Mouse (Mus musculus): ENCODE data around the gene Hectd3. TPM values are rescaled to one million over a fixed set of nuclear protein-coding genes. Genes with fewer than 3 reads are reported as not detected.

The Hectd3 gene
- 23.8 and 24.0 TPM in 2 replicates for polyA plus RNA-seq (2016; fragmentation: Nextera tagmentation; extraction: Ambion mirVana)

DNA sequence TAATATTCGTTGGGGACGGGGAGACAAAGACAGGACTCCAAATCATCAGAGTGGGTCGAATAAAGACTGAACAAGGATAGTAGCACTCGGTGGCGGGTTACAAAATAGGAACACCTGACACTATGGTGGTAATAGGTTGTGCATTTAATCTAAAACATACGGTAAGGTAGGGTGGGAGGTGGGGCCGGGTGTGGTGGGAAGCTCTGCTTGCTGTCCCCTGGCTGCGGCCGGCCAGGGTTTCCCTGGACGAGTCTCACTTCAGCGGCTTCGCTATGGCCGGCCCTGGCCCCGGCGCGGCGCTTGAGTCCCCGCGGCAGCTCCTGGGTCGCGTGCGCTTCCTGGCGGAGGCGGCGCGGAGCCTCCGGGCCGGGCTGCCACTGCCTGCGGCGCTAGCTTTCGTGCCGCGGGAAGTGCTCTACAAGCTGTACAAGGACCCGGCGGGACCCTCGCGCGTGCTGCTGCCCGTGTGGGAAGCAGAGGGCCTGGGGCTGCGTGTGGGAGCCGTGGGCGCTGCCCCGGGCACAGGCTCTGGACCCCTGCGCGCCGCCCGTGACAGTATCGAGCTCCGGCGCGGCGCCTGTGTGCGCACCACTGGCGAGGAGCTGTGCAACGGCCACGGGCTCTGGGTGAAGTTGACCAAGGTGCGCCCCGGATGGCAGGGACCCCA, at the start of gene Hectd3:
Hectd3 (plus strand) TSS at position 187 of the 667 bp plus-strand sequence.
- peak within 1 kb of the TSS; percentile 98 for H3K4me2 ChIP-seq (replicated peaks)
- H3K4me1 ChIP-seq = peaks cover 18% of the 10 kb centered on the region
- under 1% methylated on average over 58 of the region's 58 CpGs for WGBS
- H3K27ac ChIP-seq = peak within 1 kb of the TSS; percentile 77
- peak; percentile 60 for ATAC-seq (ENCODE audit: low FRiP score, low read depth)
- no peaks in the 10 kb centered on the region for H3K9me3 ChIP-seq
- H3K27me3 ChIP-seq (replicated peaks) = no peaks in the 10 kb centered on the region
- H3K9ac ChIP-seq = peak within 1 kb of the TSS; percentile 87
- H3K4me3 ChIP-seq = peak within 1 kb of the TSS; percentile 83
- peaks cover 19% of the 10 kb centered on the region for H3K36me3 ChIP-seq

GRCm38 (mm10) chr4:116951642-116952041, 43.5 kb upstream of the Hectd3 start:
- Histone ChIP-seq H3K27me3 (replicated peaks) (no peaks in the 10 kb centered on the region), H3K27ac (no peak overlapping the region), H3K4me2 (replicated peaks) (no peak overlapping the region), H3K9ac (no peak overlapping the region), H3K4me3 (no peak overlapping the region), H3K36me3 (0 out of 2 replicates have a peak, but pooled peaks cover 5% of the 10 kb centered on the region), H3K4me1 (no peaks in the 10 kb centered on the region), H3K9me3 (no peaks in the 10 kb centered on the region)
- WGBS = 63% methylated on average over 1 of the region's 1 CpGs
- ATAC-seq (ENCODE audit: low FRiP score, low read depth) = no peak

GRCm38 (mm10) chr4:116954951-116955350, 40.2 kb upstream of the Hectd3 start:
- H3K9ac ChIP-seq = no peak overlapping the region

DNA sequence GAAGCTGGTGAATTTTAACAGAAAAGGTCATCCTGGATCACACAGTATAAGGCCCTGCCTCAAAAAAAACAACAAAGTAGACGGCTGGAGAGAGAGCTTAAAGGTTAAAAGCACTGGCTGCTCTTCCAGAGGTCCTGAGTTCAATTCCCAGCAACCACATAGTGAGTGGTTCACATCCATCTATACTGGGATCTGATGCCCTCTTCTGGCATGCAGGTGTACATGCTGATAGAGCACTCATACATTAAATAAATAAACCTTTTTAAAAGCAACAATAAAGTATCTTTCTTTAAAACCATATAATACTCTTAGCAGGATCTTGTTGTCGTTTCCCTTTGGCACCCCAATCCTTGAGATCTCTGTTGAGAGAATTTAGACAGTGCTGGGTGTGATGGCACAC, 18.6 kb upstream of the Hectd3 start:
- Histone ChIP-seq H3K4me3 (no peak overlapping the region), H3K27me3 (replicated peaks) (no peaks in the 10 kb centered on the region), H3K27ac (no peak overlapping the region), H3K4me1 (no peaks in the 10 kb centered on the region), H3K36me3 (peaks cover 55% of the 10 kb centered on the region), H3K4me2 (replicated peaks) (no peak overlapping the region), H3K9me3 (no peaks in the 10 kb centered on the region), H3K9ac (no peak overlapping the region)
- no peak for ATAC-seq (ENCODE audit: low FRiP score, low read depth)
- 86% methylated on average over 2 of the region's 2 CpGs for WGBS

More at GRCm38 (mm10) chr4:116954951-116955350, 40.2 kb upstream of the Hectd3 start:
- WGBS = 85% methylated on average over 7 of the region's 7 CpGs
- Histone ChIP-seq H3K9me3 (no peaks in the 10 kb centered on the region), H3K36me3 (peaks cover 11% of the 10 kb centered on the region; the same call in 1 of the 2 replicates), H3K4me1 (no peaks in the 10 kb centered on the region), H3K27me3 (replicated peaks) (no peaks in the 10 kb centered on the region), H3K27ac (no peak overlapping the region), H3K4me3 (no peak overlapping the region), H3K4me2 (replicated peaks) (no peak overlapping the region)
- ATAC-seq (ENCODE audit: low FRiP score, low read depth) = no peak

DNA sequence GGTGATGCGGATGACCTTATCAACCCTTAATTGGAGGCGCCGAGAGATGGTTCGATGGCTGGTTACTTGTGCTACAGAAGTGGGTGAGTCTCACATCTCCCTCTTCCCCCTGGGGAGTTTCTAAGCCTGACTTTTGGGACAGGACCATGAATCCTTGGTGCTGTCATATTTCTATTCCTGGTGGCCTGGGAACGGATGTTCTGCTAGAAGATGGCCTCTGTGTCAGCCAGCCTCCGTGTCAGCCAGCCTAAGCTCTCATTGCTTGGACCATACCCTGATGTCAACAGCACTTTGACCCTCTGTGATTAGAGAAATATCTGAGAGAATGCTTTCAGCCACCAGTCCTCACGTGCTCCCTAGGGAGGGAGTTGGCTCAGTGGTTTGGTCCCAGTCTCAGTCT, 9.4 kb upstream of the Hectd3 start:
- H3K9me3 ChIP-seq = no peaks in the 10 kb centered on the region
- no peaks in the 10 kb centered on the region for H3K4me1 ChIP-seq
- no peak for ATAC-seq (ENCODE audit: low FRiP score, low read depth)
- H3K4me2 ChIP-seq (replicated peaks) = no peak overlapping the region
- WGBS = 94% methylated on average over 7 of the region's 7 CpGs
- H3K9ac ChIP-seq = no peak overlapping the region
- H3K27me3 ChIP-seq (replicated peaks) = no peaks in the 10 kb centered on the region
- H3K4me3 ChIP-seq = no peak overlapping the region
- no peak overlapping the region for H3K27ac ChIP-seq
- peaks cover 50% of the 10 kb centered on the region for H3K36me3 ChIP-seq

- WGBS = 65% methylated on average over 17 of the region's 17 CpGs
- H3K27me3 ChIP-seq (replicated peaks) = no peaks in the 10 kb centered on the region
- peaks cover 46% of the 10 kb centered on the region for H3K36me3 ChIP-seq
- H3K4me1 ChIP-seq = no peaks in the 10 kb centered on the region
- H3K9ac ChIP-seq = no peak overlapping the region
- no peak overlapping the region for H3K4me3 ChIP-seq
- no peak overlapping the region for H3K4me2 ChIP-seq (replicated peaks)
- H3K27ac ChIP-seq = no peak overlapping the region
- ATAC-seq (ENCODE audit: low FRiP score, low read depth) = peak; percentile 63; the same call in 1 of the 2 replicates
- H3K9me3 ChIP-seq = no peaks in the 10 kb centered on the region
Measured at GRCm38 (mm10) chr4:116986400-116987121, 8.6 kb upstream of the Hectd3 start.

- Histone ChIP-seq H3K9me3 (no peaks in the 10 kb centered on the region), H3K4me2 (replicated peaks) (no peak overlapping the region), H3K36me3 (peaks cover 46% of the 10 kb centered on the region), H3K27me3 (replicated peaks) (no peaks in the 10 kb centered on the region), H3K4me1 (no peaks in the 10 kb centered on the region), H3K9ac (no peak overlapping the region), H3K4me3 (no peak overlapping the region), H3K27ac (no peak overlapping the region)
- ATAC-seq (ENCODE audit: low FRiP score, low read depth) = no peak
- WGBS = 82% methylated on average over 5 of the region's 5 CpGs
Measured at GRCm38 (mm10) chr4:116987122-116987456, 8.0 kb upstream of the Hectd3 start.

- Histone ChIP-seq H3K27me3 (replicated peaks) (no peaks in the 10 kb centered on the region), H3K36me3 (peaks cover 41% of the 10 kb centered on the region), H3K27ac (no peak overlapping the region), H3K4me2 (replicated peaks) (no peak overlapping the region), H3K4me3 (no peak overlapping the region), H3K9me3 (no peaks in the 10 kb centered on the region), H3K4me1 (peaks cover 7% of the 10 kb centered on the region), H3K9ac (no peak overlapping the region)
- ATAC-seq (ENCODE audit: low FRiP score, low read depth) = no peak
- 64% methylated on average over 6 of the region's 6 CpGs for WGBS
Measured at GRCm38 (mm10) chr4:116989731-116990130, 5.4 kb upstream of the Hectd3 start.

- no peak overlapping the region for H3K4me2 ChIP-seq (replicated peaks)
- H3K36me3 ChIP-seq = peaks cover 32% of the 10 kb centered on the region
- no peak overlapping the region for H3K27ac ChIP-seq
- H3K4me3 ChIP-seq = no peak overlapping the region
- H3K4me1 ChIP-seq = peaks cover 16% of the 10 kb centered on the region
- no peak overlapping the region for H3K9ac ChIP-seq
- ATAC-seq (ENCODE audit: low FRiP score, low read depth) = no peak
- no peaks in the 10 kb centered on the region for H3K27me3 ChIP-seq (replicated peaks)
- H3K9me3 ChIP-seq = no peaks in the 10 kb centered on the region
- 19% methylated on average over 7 of the region's 7 CpGs for WGBS
Measured at GRCm38 (mm10) chr4:116991366-116991765, 3.8 kb upstream of the Hectd3 start.

DNA sequence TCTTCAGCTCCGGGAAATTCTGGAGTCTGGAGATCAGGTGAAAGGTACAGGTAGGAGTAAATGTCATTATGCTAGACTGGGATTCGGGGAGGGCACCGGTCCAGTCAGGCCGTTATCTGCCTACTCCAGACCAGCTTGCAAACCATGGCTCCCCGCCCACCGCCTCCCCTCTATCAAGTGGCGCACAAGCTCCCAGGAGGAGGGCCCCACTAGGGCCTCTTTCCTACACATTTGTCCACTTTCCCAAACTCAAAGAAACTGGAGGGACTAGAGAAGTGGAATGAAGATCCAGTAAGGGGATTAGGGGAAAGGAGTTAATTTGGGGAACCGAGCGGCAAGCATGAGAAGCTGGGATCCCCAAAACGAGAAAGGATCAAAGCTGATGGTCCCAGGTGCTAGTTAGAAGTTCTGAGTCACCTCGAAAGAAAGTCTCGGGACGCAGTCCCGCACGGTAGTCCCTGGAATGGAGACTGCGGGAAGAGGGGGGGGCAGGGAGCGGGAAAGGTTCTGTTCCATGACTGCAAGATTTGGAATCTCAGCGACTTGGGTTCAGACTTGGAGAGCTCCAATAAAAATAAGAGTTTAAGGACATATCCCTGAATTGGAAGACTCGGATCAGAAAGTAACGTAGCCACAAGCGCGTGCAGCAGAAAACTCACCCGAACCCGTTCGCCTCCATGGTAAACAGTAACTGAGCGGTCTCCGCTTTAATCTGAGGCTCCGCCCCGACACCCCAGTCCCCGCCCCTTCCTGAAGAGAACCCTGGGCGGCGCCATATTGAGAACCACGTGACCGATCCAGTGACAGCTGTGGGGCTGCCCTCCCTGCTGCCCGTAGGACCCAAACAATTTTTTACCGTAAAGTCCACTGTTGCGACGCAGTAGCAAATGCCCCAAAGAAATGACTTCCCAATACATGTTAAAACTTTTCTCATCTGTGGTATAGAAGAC, 1.2 kb upstream of the Hectd3 start, which contains the start of gene Urod:
Urod (minus strand) TSS at position 742 of the 950 bp plus-strand sequence.
- Histone ChIP-seq H3K9me3 (no peaks in the 10 kb centered on the region), H3K4me2 (replicated peaks) (peak within 1 kb of the TSS; percentile 98), H3K36me3 (peaks cover 19% of the 10 kb centered on the region), H3K27me3 (replicated peaks) (no peaks in the 10 kb centered on the region), H3K9ac (peak within 1 kb of the TSS; percentile 87), H3K4me3 (peak within 1 kb of the TSS; percentile 83), H3K27ac (peak within 1 kb of the TSS; percentile 77), H3K4me1 (peaks cover 18% of the 10 kb centered on the region)
- ATAC-seq (ENCODE audit: low FRiP score, low read depth) = peak; percentile 88
- WGBS = 1% methylated on average over 38 of the region's 38 CpGs

- Histone ChIP-seq H3K27me3 (replicated peaks) (no peaks in the 10 kb centered on the region), H3K4me2 (replicated peaks) (peak overlapping the region; percentile 98), H3K9me3 (no peaks in the 10 kb centered on the region), H3K27ac (no peak overlapping the region), H3K36me3 (peaks cover 22% of the 10 kb centered on the region), H3K9ac (peak overlapping the region; percentile 87), H3K4me1 (peaks cover 18% of the 10 kb centered on the region), H3K4me3 (peak overlapping the region; percentile 83)
- 1% methylated on average over 16 of the region's 16 CpGs for WGBS
- ATAC-seq (ENCODE audit: low FRiP score, low read depth) = peak; percentile 38
Measured at GRCm38 (mm10) chr4:116995798-116996135, 650 bp downstream of the Hectd3 start.
